Mouse (Mus musculus) v-Abl transformed pro-B cells (cell line): ENCODE measurements around the gene Wdr18.

ENCODE experiments used
- in situ Hi-C, 2 experiments: fragments of 400-800 bp; cut with MboI; formaldehyde crosslinking; loops; one replicate each; pipeline ENCODE4 v1.15.1; 2025; ENCODE audit not compliant: unreplicated experiment in 2 of 2

Wdr18 gene

DNA sequence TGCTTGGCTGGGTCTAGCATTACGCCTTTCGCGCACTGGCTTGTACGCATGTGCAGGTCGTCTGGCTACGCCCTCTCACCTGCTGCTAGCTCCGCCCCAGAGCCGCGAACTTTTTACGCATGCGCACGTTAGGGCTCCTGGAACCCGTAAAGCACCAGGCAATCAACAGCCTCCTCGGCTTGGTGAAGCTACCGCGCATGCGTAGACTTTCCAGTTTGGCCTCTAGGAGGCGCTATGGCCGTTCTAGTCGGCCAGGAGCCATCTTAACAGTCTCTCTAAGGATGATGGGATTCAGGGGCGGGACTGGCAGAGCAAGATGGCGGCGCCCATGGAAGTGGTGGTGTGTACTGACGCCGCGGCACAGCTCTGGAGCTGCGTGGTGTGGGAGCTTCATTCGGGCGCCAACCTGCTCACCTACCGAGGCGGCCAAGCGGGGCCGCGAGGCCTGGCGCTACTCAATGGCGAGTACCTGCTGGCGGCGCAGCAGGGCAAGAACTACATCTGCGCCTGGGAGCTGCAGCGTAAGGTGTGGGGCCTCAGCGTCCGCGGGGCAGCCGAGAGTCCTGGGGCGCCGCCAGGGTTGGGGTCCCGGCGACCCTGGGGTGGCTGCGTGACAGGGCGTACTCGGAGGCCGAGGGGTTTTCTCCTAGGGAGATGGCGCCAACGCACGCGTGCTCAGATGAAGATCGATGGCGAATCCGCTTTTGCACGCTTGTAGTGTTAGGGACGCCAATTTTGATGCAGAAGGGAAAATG is at the start of gene Wdr18:
Gene Wdr18, plus strand, starts transcription at position 306 of the 755 bp plus-strand sequence.
- in situ Hi-C loops, result loop anchor here (5.0 to 25.0 kb wide), 5 partner anchors 38 to 302 kb away; partner anchors contain the start of genes R3hdm4 (in 2 of the 2), Cbarp (in 1 of the 2), Cfd (in 1 of the 2) and Dazap1 (in 1 of the 2)

DNA sequence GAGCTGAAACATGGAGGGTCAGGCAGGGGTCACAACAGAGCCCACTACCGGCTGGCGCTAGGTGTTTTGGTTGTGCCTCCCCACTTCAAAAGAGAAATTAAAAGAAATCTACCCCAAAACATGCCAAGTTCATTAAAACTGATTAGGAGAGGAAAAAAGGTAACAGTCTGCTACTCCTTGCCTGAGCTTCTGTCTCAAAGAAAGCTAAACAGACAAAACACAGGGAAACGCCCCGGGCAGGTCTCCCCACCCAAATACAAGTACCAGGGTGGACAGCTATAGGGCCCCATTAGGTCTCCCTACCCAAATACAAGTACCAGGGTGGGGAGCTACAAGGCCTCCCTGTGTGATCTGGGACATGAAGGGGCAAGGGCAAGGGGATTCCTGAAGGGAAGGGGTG is 49.4 kb upstream of the Wdr18 start, which contains the start of gene Gm26602:
Gene Gm26602, plus strand, starts transcription at position 301 of the 400 bp plus-strand sequence.
- in situ Hi-C loops, result no loop called here

DNA sequence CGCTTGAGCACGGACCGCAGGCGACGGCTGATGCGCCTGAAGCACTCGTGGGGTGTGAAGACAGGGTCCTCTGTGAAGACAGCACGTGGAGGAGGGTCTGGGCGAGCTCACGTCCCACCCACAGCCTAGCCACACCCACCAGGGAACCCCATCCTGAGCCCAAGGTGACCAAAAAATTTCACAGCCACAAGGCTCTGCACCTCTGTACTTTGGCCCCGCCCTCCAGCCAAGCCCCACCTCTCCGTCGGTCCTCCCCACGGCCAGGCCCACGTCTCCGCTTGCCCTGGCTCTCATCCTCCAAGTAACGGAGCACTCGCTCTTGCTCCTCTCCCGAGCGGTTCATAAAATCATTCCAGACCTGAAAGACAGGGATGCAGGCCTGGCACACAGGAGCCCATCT is 47.5 kb upstream of the Wdr18 start:
- in situ Hi-C loops, result no loop called here

DNA sequence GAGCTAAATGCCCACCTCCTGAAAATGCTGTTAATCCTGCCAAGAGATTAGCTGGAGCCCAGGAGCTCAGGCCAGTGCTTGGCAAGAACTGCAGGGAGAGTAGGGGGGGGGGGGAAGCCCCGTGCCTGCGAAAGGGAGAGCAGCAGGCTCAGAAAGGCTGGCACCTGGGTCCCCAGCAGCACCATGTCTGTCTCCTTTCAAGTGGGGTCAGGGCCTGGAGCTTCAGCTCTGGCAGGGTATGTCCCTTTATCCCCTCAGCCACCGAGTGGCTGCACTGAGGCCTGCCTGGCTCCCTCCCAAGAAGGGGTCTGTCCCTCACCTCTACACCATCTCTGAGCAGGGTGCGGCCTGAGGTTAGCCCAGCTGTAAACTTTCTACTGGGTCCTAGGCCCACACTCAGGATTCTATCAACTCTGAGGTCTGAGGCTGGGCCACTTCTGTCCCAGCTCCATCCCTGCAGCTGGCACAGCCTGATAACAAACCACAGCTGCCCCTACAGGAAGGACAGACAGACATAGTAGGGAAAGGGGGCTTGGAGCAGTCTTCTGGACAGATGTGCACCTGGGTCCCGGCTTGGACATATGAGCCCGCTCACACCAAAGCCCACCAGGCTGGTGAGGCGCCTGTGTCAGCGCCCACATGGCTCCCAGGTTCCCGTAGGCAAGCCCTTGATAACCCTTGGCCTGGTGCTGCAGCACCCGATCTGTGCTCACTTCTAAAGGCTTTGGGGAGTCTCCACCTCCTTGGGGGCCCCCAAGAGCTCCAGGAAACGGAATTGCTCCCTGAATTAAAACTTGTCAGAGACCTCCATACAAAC is 45.6 kb upstream of the Wdr18 start:
- in situ Hi-C loops, result no loop called here

DNA sequence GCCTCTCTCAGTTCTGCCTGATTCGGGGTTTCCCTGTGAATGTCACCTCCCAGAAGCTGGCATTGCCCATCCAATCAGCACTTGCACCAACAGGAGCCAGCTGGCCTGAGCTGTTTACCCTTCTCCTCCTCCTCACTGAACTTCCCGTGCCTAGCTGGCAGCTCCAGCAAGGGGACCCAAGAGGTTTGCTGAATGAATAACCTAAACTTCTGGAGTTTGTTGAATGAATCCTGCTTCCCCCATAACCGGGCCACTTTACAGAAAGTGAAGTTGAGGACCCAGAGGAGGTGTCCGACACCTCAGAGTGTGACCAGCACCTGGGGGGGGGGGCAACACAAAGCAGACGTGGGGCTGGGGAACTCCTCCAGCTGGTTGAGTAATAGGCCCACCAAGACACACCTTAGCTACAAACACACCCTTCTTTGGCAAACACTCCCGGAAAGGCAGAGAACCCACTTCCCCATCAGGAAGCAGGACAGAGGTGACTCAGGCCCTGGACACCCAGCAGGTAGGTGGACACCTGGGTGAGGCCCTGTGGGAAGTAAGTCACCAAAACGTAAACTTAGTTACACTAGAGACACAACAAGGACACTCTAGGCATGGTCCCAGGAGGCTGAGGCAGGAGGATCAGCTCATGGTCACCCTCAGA is 44.9 kb upstream of the Wdr18 start:
- in situ Hi-C loops, result no loop called here

DNA sequence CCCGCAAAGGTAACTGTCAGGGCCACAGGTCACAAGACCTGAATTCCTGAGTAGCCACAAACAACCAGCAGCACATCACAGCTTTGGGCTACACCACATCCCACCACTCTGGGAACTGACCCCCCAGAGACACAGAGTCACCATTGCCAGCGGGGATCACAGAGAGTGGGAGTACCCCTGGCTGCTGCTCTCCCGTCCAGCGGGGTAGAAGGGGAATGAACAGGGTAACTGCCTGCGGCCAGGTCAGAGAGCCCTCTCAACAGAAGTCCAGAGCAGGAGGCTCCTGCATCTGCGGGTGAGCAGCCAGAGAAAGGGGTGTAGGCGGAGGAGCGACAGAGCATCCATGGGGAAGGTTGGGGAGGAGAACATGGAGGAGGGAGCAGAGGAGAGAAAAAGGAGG is 43.9 kb upstream of the Wdr18 start:
- in situ Hi-C loops, result no loop called here

DNA sequence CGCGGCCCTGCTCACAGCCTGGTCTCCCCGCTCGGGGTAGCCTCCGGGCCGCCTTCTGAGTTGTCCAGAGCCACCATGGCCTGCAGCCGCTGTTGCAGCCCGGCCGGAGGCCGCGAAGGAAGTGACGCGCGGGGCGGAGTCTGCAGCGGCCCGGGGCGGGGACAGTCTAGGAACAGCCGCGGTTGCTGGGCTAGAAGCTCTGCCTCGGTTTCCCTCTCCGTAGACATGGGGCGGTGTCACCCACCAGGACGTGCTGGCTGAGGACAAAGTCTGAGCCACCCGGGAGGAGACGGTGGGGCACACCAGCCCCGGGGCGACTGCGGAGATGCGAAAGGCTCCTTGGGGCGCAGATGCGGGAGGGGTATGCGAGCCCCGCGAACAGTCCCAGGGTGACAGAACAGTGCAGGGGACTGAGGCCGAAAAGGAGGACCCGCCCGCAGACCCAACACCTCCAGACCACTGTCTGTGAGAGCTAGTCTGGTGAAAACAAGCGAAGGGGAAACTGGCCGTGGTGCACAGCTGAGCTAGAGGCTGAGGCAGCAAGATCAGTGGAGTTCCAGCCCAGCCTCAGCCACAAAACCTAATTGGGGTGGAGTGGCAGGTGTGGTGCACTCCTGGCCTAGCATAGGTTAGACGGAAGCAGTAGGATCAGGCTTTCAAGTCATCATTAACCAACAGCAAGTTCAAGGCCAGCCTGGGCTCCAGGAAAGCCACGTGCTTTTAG is 43.0 kb upstream of the Wdr18 start, which contains the start of gene Kiss1r:
Gene Kiss1r, plus strand, starts transcription at position 164 of the 724 bp plus-strand sequence.
- in situ Hi-C loops, result no loop called here

DNA sequence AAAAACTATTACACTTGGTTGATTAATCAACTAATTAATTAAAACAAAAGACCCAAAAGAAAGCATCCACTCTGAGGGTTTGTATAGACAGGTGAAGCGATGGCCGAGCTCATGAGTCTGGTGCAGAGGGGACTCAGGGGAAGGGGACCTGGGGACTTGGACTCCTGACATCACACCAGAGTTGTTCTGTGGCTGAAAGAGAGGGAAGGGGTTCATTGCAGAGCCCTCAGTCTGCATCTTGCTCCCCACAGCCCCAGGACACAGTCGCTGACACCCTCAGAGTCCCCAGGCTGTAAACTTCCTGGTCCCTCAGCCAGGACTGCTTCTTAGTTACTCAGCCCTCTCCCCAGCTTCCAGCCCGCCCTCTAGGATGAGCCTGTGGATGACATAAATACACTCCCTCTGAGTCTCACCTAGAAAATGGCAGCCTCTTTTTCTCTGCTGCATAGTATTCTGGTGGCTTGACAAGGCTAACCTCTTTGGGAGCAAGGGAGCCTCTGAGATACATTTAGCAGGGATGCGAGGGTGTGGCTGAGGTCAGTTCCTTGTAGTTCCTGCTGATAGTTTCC is 42.3 kb upstream of the Wdr18 start:
- in situ Hi-C loops, result no loop called here

DNA sequence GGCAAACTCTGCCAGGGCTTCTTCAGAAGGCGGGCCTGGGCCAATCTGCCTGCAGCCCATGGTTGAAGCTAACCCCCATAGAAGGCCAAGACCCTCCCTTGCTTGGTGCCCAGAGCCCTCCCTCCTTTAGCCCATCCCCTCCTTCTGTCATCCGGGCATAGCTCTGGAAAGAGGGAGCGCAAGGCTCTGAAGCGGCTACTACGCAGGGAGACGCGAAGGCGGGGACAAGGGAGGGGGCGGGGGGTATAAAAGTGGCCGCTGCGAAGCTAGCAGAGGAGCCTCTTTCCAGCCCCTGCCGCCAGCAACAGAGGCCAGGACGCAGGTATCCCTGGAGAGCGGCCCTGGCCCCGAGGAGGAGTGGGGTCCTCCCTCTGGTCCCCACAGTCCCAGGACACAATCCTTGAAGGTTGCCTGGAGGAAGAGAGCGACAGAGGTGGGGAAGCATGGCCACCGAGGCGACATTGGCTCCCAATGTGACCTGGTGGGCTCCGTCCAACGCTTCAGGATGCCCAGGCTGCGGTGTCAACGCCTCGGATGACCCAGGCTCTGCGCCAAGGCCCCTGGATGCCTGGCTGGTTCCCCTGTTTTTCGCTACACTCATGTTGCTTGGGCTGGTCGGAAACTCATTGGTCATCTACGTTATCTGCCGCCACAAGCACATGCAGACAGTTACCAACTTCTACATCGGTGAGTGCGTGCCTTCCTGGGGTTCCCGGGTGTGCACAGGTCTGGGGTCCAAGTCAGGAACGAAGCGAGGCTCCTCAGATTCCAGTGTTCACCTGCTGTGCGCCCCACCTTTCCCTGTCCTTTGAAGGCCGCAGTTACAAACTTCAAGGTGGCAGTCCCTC is 41.5 kb upstream of the Wdr18 start:
- in situ Hi-C loops, result no loop called here

DNA sequence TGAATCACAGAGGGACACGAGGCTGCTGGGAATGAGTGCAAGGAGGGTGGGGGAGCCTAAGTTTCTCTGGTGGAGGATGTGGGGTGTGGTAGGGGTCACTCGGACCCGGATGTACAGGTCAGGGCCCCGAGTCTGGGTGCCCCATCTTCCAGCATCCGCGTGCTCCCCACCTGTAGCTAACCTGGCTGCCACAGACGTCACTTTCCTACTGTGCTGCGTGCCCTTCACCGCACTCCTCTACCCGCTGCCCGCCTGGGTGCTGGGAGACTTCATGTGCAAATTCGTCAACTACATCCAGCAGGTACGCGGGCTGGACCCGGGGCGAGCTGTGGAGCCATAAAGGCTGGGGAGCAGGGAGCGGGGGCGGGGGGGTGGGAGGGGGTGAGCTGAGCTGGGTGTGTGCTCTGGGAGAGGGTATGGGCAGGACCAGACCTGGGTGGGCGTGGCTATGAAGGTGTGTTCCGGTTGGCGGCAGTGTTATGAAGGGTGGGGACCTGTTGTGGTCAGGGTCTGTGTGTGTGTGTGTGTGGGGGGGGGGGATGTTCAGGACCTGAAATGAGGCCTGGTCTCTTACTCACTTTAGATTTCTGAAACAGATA is 40.6 kb upstream of the Wdr18 start:
- in situ Hi-C loops, result no loop called here

DNA sequence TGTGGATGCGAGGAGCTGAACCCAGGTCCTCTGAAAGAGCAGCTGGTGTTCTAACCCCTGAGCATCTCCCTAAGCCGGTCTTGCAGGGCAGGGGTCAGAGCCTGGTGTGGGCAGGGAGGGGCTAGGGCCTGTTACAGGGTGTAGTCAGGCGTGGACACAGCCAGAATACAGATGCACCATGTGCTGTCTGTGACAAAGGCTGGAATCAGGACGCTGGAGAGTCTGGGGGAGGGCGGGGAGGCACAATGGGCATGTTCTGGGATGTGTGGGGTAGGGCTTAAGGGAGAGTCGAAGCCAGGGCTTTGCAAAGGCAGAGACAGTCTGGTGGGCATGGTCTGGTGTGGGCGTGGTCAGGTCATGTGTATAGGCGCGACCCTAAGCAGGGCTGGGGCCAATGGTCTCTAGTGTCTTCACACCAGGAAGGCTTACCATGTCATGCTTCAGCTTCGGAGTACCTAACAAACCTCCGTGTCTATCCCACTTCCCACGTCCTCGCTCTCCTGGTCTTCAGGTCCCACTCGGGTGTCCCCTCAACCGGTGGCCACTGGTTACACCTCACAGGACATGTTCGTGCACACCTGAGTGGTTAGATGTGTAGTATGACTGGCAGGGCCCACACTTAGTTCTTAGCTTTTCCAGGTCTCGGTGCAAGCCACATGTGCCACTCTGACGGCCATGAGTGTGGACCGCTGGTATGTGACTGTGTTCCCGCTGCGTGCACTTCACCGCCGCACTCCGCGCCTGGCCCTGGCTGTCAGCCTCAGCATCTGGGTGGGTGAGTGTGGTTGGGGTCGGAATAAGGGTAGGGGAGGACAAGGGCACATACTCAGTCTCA is 39.7 kb upstream of the Wdr18 start:
- in situ Hi-C loops, result loop anchor here (5.0 kb wide), 3 partner anchors 37 to 88 kb away; no protein-coding TSS in a partner anchor

DNA sequence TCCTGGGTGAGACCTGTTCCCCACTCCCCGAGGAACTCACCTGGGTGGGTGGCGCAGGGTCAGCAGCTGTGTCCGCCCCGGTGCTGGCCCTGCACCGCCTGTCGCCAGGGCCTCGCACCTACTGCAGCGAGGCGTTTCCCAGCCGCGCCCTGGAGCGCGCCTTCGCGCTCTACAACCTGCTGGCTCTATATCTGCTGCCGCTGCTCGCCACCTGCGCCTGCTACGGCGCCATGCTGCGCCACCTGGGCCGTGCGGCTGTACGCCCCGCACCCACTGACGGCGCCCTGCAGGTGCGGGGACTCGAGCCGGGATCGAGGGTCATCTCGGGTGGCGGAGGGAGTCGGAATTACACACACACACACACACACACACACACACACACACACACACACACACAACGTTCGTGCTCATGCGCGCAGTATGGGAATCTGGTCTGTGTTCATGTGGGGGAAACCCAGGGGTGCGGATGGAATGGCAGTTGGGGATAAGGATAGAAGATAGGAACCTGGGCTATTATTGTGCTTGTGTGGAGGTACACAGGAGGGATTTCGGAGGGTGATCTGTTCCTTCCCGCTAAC is 38.9 kb upstream of the Wdr18 start, which contains the start of gene R3hdm4:
Gene R3hdm4, minus strand, starts transcription at position 251 of the 578 bp plus-strand sequence.
- in situ Hi-C loops, result loop anchor here (5.0 kb wide), 3 partner anchors 36 to 89 kb away; no protein-coding TSS in a partner anchor

DNA sequence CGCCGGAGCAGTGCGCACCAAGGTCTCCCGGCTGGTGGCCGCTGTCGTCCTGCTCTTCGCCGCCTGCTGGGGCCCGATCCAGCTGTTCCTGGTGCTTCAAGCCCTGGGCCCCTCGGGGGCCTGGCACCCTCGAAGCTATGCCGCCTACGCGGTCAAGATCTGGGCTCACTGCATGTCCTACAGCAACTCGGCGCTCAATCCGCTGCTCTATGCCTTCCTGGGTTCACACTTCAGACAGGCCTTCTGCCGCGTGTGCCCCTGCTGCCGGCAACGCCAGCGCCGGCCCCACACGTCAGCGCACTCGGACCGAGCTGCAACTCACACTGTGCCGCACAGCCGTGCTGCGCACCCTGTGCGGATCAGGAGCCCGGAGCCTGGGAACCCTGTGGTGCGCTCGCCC is 38.4 kb upstream of the Wdr18 start:
- in situ Hi-C loops, result loop anchor here (5.0 kb wide), 3 partner anchors 36 to 89 kb away; no protein-coding TSS in a partner anchor

DNA sequence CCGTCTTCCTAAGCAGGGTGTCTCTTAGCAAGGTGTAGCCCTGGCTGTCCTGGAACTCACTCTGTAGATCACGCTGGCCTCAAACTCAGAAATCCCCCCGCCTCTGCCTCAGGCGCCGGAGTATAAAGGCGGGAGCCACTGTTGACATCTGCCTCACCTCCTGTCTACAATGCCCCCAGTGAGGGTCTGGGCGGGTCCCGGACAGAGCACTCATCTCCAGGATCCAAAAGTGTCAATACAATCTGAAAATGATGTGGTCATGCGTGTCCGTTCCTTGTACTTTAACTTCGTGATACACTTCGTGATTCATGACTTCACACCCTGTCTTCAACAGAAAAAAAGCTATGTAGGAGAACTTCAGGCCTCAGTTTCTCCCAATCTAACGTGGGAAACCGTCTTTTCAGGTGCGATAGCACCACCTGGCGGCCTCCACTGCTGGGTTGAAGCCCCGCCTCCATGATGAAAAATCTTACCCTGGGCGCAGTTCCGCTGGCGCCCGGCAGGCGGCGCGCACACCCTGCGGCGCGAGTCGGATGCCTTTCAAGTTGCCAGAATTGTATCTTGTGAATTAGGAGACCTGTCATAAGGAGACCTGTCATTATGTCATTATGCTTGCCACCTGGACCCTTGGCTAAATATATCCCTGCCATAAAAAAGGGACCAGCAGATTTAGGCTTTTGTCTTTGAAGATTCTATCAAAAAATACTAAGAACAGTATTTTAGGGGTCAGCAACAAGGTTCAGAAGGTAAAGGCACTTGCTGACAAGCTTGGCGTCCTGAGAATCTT is 34.8 kb upstream of the Wdr18 start:
- in situ Hi-C loops, result loop anchor here (5.0 kb wide), 3 partner anchors 32 to 93 kb away; no protein-coding TSS in a partner anchor

DNA sequence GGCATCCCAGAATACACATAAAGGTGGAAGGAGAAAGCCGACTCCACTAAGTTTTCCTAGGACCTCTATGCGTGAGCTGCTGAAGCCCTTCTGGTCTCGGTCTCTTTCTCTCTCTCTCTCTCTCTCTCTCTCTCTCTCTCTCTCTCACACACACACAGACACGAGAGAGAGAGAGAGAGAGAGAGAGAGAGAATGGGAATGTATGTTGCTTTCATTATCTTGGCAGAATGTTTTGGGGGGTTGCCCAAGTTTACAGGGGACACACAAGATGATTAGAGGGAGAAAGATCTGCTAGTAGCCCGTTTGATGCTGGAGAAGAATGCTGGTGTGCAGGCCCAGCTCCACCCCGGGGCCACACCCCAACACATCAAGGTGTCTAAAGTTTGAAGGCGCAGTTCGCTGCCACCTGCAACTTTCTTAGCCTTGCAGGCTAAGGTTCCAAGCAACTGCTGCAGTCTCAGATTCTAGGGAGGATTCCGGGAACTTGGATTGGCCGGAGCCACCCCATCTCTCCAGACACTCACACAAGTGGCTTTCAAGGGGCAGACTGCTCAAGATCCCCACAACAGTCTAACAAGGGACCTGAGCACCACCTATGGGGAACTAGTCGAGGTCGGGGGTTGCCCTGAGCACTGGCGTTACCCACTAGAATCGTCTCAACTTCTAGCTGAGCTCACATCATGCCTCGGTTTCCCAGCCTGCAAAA is 34.0 kb upstream of the Wdr18 start:
- in situ Hi-C loops, result no loop called here
